Mouse (Mus musculus) left cerebral cortex, adult 2 months (tissue): ENCODE data around the gene Gabrb1. TPM values are rescaled to one million over a fixed set of nuclear protein-coding genes. Genes with fewer than 3 reads are reported as not detected.
"Not testable (repeated sequence)": the region's sequence is repeated elsewhere in the genome, so short reads cannot be mapped to it uniquely, and the experiment has no call there.

Experiments used
- DNase-seq, 2 experiments: peaks; one replicate each; pipeline ENCODE4 v3.0.0; 2021 to 2022; ENCODE audit warnings: low spot score in 2 of 2, mixed read lengths in 1 of 2; ENCODE audit errors: extremely low spot score in 1 of 2
- H3K27ac ChIP-seq: fragments of 200-600 bp; 2 replicates; pipeline ENCODE4 v1.8.1; 2022
- H3K4me3 ChIP-seq: fragments of 200-600 bp; 2 replicates; pipeline ENCODE4 v1.8.1; 2022
- CTCF ChIP-seq: fragments of 200-600 bp; IDR thresholded peaks from 2 replicates; pipeline ENCODE4 v1.8.1; 2022; ENCODE audit warnings: antibody characterized with exemption, mild to moderate bottlenecking, moderate library complexity
- intact Hi-C: fragments of 180-260 bp; cut with DNase I; formaldehyde crosslinking; loops from one replicate; pipeline ENCODE4 v1.15.1; 2025
- total RNA-seq, 2 experiments: library from RNA; stranded (reverse); gene quantifications; 2 replicates each; pipeline ENCODE4 v1.2.3; 2021

Gabrb1 gene
- total RNA-seq, 2 experiments from 2014 or later = 92.5 to 95.1 TPM

GRCm38 (mm10) chr5:72046261-72046660, 388.3 kb downstream of the Gabrb1 start:
- intact Hi-C loops = no loop called here
- Histone ChIP-seq H3K4me3 (no peak overlapping the region), H3K27ac (no peak overlapping the region)
- no peak for TF ChIP-seq CTCF
- DNase-seq = no peak

GRCm38 (mm10) chr5:72064079-72064478, 406.2 kb downstream of the Gabrb1 start:
- no peak for DNase-seq
- Histone ChIP-seq H3K27ac (peak overlapping the region; percentile 51), H3K4me3 (no peak overlapping the region)
- TF ChIP-seq CTCF = no peak
- intact Hi-C loops = no loop called here

DNA sequence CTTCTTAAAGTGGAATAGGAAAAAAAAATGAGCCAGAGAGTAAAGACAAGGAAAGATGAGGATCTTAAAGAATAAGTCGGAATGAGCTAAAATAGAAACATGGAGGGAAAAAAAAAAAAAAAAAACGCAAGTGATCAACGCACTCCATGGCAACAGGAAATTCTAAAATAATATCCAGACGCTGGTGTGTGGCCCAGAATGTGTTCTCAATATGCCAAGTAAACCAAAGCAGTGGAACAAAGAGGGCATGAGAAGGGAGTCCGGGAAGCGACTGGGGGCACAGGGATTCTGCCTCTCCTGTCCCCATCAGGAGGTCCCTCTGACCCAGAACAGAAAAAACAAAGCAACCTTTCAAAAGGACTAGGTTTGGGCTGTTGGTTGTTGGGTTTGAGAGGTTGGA, 410.9 kb downstream of the Gabrb1 start:
- peak overlapping the region; percentile 50 for H3K27ac ChIP-seq
- H3K4me3 ChIP-seq = no peak overlapping the region
- DNase-seq = no peak
- TF ChIP-seq CTCF = no peak
- intact Hi-C loops = loop anchor here (5.0 kb wide), 1 partner anchor 152 kb away; no protein-coding TSS in a partner anchor

- DNase-seq, H3K4me3 ChIP-seq: not testable (repeated sequence)
- peak overlapping the region; percentile 50 for H3K27ac ChIP-seq
- intact Hi-C loops = loop anchor here (5.0 kb wide), 1 partner anchor 152 kb away; no protein-coding TSS in a partner anchor
Measured at GRCm38 (mm10) chr5:72069398-72069797, 411.5 kb downstream of the Gabrb1 start.

- no peak overlapping the region for H3K4me3 ChIP-seq
- H3K27ac ChIP-seq = no peak overlapping the region
- no peak for TF ChIP-seq CTCF
- intact Hi-C loops = no loop called here
- DNase-seq = no peak
Measured at GRCm38 (mm10) chr5:72076781-72077180, 418.9 kb downstream of the Gabrb1 start.

DNA sequence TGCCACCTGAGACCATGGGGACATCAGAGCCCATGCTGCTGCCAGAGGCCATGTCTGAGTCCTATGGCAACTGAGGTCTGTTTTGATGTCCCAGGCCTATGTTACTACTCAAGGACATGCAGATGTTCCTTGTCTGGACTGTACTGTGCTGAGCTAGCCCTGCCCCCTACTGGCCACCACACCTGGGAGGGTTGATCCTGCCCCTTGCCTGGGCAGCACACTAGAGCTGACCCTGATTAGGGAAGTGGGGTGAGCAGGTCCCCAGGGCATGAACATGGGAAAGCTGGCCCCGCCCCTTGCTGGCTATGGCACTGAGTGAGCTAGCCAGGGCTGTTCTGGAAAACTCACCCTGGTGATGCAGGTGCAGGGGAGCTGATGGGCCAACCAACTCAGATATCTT, 428.6 kb downstream of the Gabrb1 start:
- TF ChIP-seq CTCF = no peak; the same call in 1 of the 2 replicates
- intact Hi-C loops = no loop called here
- no peak for DNase-seq
- no peak overlapping the region for H3K27ac ChIP-seq
- H3K4me3 ChIP-seq = no peak overlapping the region

GRCm38 (mm10) chr5:72094582-72094981, 436.7 kb downstream of the Gabrb1 start:
- Histone ChIP-seq H3K4me3 (no peak overlapping the region), H3K27ac (no peak overlapping the region; the same call in 1 of the 2 replicates)
- no peak for DNase-seq
- intact Hi-C loops = loop anchor here (2.0 to 10.0 kb wide), 6 partner anchors 122 to 592 kb away; partner anchors contain the start of genes Cox7b2, Gabra4 and Gabrb1
- TF ChIP-seq CTCF = peak; percentile 78

DNA sequence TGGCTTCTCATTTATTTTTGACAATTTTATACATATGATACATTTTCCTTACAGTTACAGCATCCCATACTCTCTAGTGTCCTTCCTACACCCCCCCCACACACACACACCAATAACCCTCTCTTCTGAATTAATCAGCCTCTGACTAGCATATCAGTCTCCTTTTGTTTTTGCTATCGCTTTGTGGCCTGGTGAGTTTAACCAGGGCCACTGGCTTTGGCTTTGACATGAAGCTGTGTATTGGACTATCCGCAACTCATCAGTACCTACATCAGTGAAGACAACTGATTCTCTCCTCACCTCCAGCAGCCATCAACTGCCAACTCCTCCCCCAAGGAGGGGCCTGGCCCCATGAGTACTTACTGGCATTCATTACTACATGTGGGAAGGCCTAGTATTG, 437.1 kb downstream of the Gabrb1 start:
- DNase-seq = no peak
- no peak for TF ChIP-seq CTCF
- Histone ChIP-seq H3K27ac (no peak overlapping the region), H3K4me3 (no peak overlapping the region)
- intact Hi-C loops = loop anchor here (2.0 to 10.0 kb wide), 2 partner anchors 200 to 592 kb away; no protein-coding TSS in a partner anchor

DNA sequence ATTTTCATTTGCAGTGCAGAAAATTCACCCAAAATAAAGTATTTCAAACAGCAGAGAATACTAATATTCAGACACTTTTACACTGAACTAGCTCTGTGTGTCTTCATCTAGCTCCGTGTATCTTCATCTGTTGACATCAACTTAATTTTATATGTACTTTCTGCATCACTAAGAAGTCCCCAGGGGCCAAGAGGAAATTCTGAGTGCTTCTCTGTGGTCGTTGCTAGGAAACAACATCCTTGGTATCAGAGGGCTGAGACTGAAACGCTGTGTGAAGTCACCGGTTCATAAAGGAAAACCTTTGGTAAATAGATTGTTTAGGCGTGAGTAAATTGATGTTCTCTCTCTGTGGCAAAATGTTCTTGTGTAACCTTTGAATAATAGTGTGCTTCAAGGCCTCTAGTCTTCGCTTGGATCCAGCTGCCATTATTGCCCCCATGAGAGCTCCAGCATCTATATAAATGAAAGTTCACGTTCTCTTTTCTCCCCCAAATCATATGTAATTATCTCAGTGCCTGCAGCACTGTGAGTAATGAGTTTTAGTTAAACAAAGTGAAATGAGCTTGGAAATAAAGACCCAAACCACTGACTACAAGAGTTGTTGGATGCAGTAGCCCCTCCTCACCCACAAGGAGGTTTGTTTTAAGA, 446.5 kb downstream of the Gabrb1 start:
- H3K27ac ChIP-seq = 0 out of 2 replicates have a peak overlapping the region, but pooled peaks have one; percentile 19
- TF ChIP-seq CTCF = no peak
- intact Hi-C loops = no loop called here

GRCm38 (mm10) chr5:72122414-72123037, 464.6 kb downstream of the Gabrb1 start:
- intact Hi-C loops = no loop called here
- no peak overlapping the region for H3K4me3 ChIP-seq
- no peak overlapping the region for H3K27ac ChIP-seq
- TF ChIP-seq CTCF = no peak
- no peak for DNase-seq

More for the DNA sequence above, 446.5 kb downstream of the Gabrb1 start:
- DNase-seq = no peak
- H3K4me3 ChIP-seq = no peak overlapping the region

- Histone ChIP-seq H3K4me3 (no peak overlapping the region), H3K27ac (no peak overlapping the region)
- no peak for TF ChIP-seq CTCF
- intact Hi-C loops = no loop called here
- DNase-seq = no peak
Measured at GRCm38 (mm10) chr5:72126681-72127080, 468.8 kb downstream of the Gabrb1 start.

GRCm38 (mm10) chr5:72133906-72134305, 476.0 kb downstream of the Gabrb1 start:
- intact Hi-C loops = no loop called here
- no peak for DNase-seq
- no peak for TF ChIP-seq CTCF

More at GRCm38 (mm10) chr5:72133906-72134305, 476.0 kb downstream of the Gabrb1 start:
- Histone ChIP-seq H3K4me3 (no peak overlapping the region), H3K27ac (no peak overlapping the region)
